Mouse (Mus musculus): ENCODE results near the gene Myo19. TPM values are rescaled to one million over a fixed set of nuclear protein-coding genes. Genes with fewer than 3 reads are reported as not detected.
"Not testable (repeated sequence)": the region's sequence is repeated elsewhere in the genome, so short reads cannot be mapped to it uniquely, and the experiment has no call there.

Gene Myo19
- polyA plus RNA-seq, 1 experiment from 2014 or later, result 27.3 TPM

GRCm38 (mm10) chr11:84870337-84871043 lies 9.5 kb upstream of the Myo19 start, which contains the start of gene Ggnbp2:
TSS of gene Ggnbp2 (minus strand) at chr11:84870817.
- DNase-seq (ENCODE audit: low read depth, low spot score), result peak; percentile 51
- no peak for TF ChIP-seq CTCF (IDR thresholded peaks at IDR 0.05)
- ChIA-PET POLR2A (interaction anchor here (1.8 to 4.0 kb wide), 3 partner anchors 10 to 52 kb away, joined by 5 to 25 read pairs (median 6); partner anchors contain the start of genes Mrm1, Myo19 and Pigw), CTCF (no interaction called here)
- in situ Hi-C loops (cut with MboI; ENCODE audit: low pct_unique_long_range_greater_than_20kb), result no loop called here
- H3K27me3 ChIP-seq, result no peaks in the 10 kb centered on the region
- peak; percentile 78 for ATAC-seq

GRCm38 (mm10) chr11:84871046-84871445 lies 8.9 kb upstream of the Myo19 start:
- ChIA-PET POLR2A (interaction anchor here (0.6 to 4.0 kb wide), 6 partner anchors 9 to 107 kb away, joined by 3 to 25 read pairs (median 6); partner anchors contain the start of genes Mrm1, Myo19 and Pigw), CTCF (no interaction called here)
- DNase-seq (ENCODE audit: low read depth, low spot score) (no peak), ATAC-seq (peak; percentile 11)
- H3K27me3 ChIP-seq, result no peaks in the 10 kb centered on the region
- in situ Hi-C loops (cut with MboI; ENCODE audit: low pct_unique_long_range_greater_than_20kb), result no loop called here
- TF ChIP-seq CTCF (IDR thresholded peaks at IDR 0.05), result no peak

GRCm38 (mm10) chr11:84871548-84872069 lies 8.3 kb upstream of the Myo19 start:
- DNase-seq (ENCODE audit: low read depth, low spot score) (no peak), ATAC-seq (no peak)
- no peak for TF ChIP-seq CTCF (IDR thresholded peaks at IDR 0.05)
- in situ Hi-C loops (cut with MboI; ENCODE audit: low pct_unique_long_range_greater_than_20kb), result no loop called here
- CTCF ChIA-PET, result interaction anchor here (0.9 to 1.4 kb wide), 2 partner anchors 9 to 58 kb away, joined by 3 to 8 read pairs; no protein-coding TSS in a partner anchor
- POLR2A ChIA-PET, result interaction anchor here (0.6 to 4.0 kb wide), 6 partner anchors 9 to 108 kb away, joined by 3 to 25 read pairs (median 4); partner anchors contain the start of genes Mrm1, Myo19 and Pigw
- H3K27me3 ChIP-seq, result no peaks in the 10 kb centered on the region

- H3K27me3 ChIP-seq, result no peaks in the 10 kb centered on the region
- no peak for DNase-seq (ENCODE audit: low read depth, low spot score)
- no peak for TF ChIP-seq CTCF (IDR thresholded peaks at IDR 0.05)
- POLR2A ChIA-PET, result interaction anchor here (0.6 to 0.7 kb wide), 3 partner anchors 11 to 549 kb away, joined by 3 to 5 read pairs (median 3); no protein-coding TSS in a partner anchor
- no peak for ATAC-seq
- CTCF ChIA-PET, result interaction anchor here (1.4 kb wide), 1 partner anchor 8 kb away, joined by 8 read pairs; no protein-coding TSS in a partner anchor
- in situ Hi-C loops (cut with MboI; ENCODE audit: low pct_unique_long_range_greater_than_20kb), result no loop called here
Observed at GRCm38 (mm10) chr11:84873042-84873833, 6.7 kb upstream of the Myo19 start.

GRCm38 (mm10) chr11:84876020-84876419 lies 3.9 kb upstream of the Myo19 start:
- ATAC-seq; H3K27me3 ChIP-seq; in situ Hi-C loops (cut with MboI; ENCODE audit: low pct_unique_long_range_greater_than_20kb); DNase-seq (ENCODE audit: low read depth, low spot score); CTCF ChIA-PET; POLR2A ChIA-PET: not testable (repeated sequence)

GRCm38 (mm10) chr11:84879007-84879771 lies 759 bp upstream of the Myo19 start:
- POLR2A ChIA-PET, result interaction anchor here (3.5 kb wide), 1 partner anchor 9 kb away, joined by 25 read pairs; the partner anchor contains the start of gene Ggnbp2
- TF ChIP-seq CTCF (IDR thresholded peaks at IDR 0.05), result no peak
- in situ Hi-C loops (cut with MboI; ENCODE audit: low pct_unique_long_range_greater_than_20kb), result no loop called here
- CTCF ChIA-PET, result no interaction called here
- DNase-seq (ENCODE audit: low read depth, low spot score) (no peak), ATAC-seq (no peak)
- H3K27me3 ChIP-seq, result no peaks in the 10 kb centered on the region

- ChIA-PET CTCF (interaction anchor here (1.0 to 1.2 kb wide), 3 partner anchors 8 to 27 kb away, joined by 3 to 8 read pairs (median 3); no protein-coding TSS in a partner anchor), POLR2A (interaction anchor here (0.5 to 3.5 kb wide), 5 partner anchors 10 to 36 kb away, joined by 3 to 25 read pairs (median 3); partner anchors contain the start of genes Ggnbp2 and Znhit3)
- ATAC-seq, result peak; percentile 60
- in situ Hi-C loops (cut with MboI; ENCODE audit: low pct_unique_long_range_greater_than_20kb), result no loop called here
- no peaks in the 10 kb centered on the region for H3K27me3 ChIP-seq
- no peak for DNase-seq (ENCODE audit: low read depth, low spot score)
- peak; percentile 65 for TF ChIP-seq CTCF (IDR thresholded peaks at IDR 0.05)
Observed at GRCm38 (mm10) chr11:84880465-84880961, 565 bp downstream of the Myo19 start.

- no peak for DNase-seq (ENCODE audit: low read depth, low spot score)
- no peak for ATAC-seq
- in situ Hi-C loops (cut with MboI; ENCODE audit: low pct_unique_long_range_greater_than_20kb), result no loop called here
- ChIA-PET CTCF (interaction anchor here (1.0 to 1.2 kb wide), 3 partner anchors 9 to 26 kb away, joined by 3 to 8 read pairs (median 3); no protein-coding TSS in a partner anchor), POLR2A (interaction anchor here (0.8 to 3.5 kb wide), 4 partner anchors 11 to 36 kb away, joined by 3 to 25 read pairs (median 4); partner anchors contain the start of genes Ggnbp2 and Znhit3)
- H3K27me3 ChIP-seq, result no peaks in the 10 kb centered on the region
- no peak for TF ChIP-seq CTCF (IDR thresholded peaks at IDR 0.05)
Observed at GRCm38 (mm10) chr11:84880971-84881370, 1.0 kb downstream of the Myo19 start.

GRCm38 (mm10) chr11:84882346-84882745 lies 2.4 kb downstream of the Myo19 start:
- TF ChIP-seq CTCF (IDR thresholded peaks at IDR 0.05), result no peak
- POLR2A ChIA-PET, result no interaction called here
- in situ Hi-C loops (cut with MboI; ENCODE audit: low pct_unique_long_range_greater_than_20kb), result no loop called here
- H3K27me3 ChIP-seq, result no peaks in the 10 kb centered on the region
- CTCF ChIA-PET, result no interaction called here
- no peak for DNase-seq (ENCODE audit: low read depth, low spot score)
- ATAC-seq, result no peak

All from Patski (cell line).